Mouse (Mus musculus): ENCODE data around the gene Ikzf2. TPM values are rescaled to one million over a fixed set of nuclear protein-coding genes. Genes with fewer than 3 reads are reported as not detected.

Ikzf2 gene
- polyA plus RNA-seq, 1 experiment from 2014 or later: 4.2 TPM

GRCm38 (mm10) chr1:69506615-69507159 lies 180.4 kb downstream of the Ikzf2 start:
- 94% methylated on average over 7 of the region's 7 CpGs for WGBS
- no peak for ATAC-seq (ENCODE audit: low read depth)

GRCm38 (mm10) chr1:69506011-69506410 lies 181.0 kb downstream of the Ikzf2 start:
- DNase-seq (ENCODE audit: low spot score) (no peak), ATAC-seq (ENCODE audit: low read depth) (no peak)
- 97% methylated on average over 6 of the region's 6 CpGs for WGBS
- no peaks in the 10 kb centered on the region for H3K9me3 ChIP-seq (ENCODE audit: control insufficient read depth, low read length)
- H3K4me1 ChIP-seq (ENCODE audit: control insufficient read depth, insufficient read depth, low read length): no peaks in the 10 kb centered on the region
- no peak overlapping the region for H3K9ac ChIP-seq (ENCODE audit: low read depth, low read length)
- no peak overlapping the region for H3K4me3 ChIP-seq (ENCODE audit: low read depth, low read length)
- no peaks in the 10 kb centered on the region for H3K27me3 ChIP-seq (replicated peaks; ENCODE audit: control insufficient read depth, insufficient read depth, low read length)
- H3K4me2 ChIP-seq (ENCODE audit: low read depth, low read length): no peak overlapping the region
- no peak overlapping the region for H3K27ac ChIP-seq (replicated peaks; ENCODE audit: low read depth, low read length)
- no peaks in the 10 kb centered on the region for H3K36me3 ChIP-seq (ENCODE audit: control insufficient read depth, insufficient read depth, low read length)

More at GRCm38 (mm10) chr1:69506615-69507159, 180.4 kb downstream of the Ikzf2 start:
- Histone ChIP-seq H3K9me3 (ENCODE audit: control insufficient read depth, low read length) (no peaks in the 10 kb centered on the region), H3K36me3 (ENCODE audit: control insufficient read depth, insufficient read depth, low read length) (no peaks in the 10 kb centered on the region), H3K4me1 (ENCODE audit: control insufficient read depth, insufficient read depth, low read length) (no peaks in the 10 kb centered on the region), H3K27me3 (replicated peaks; ENCODE audit: control insufficient read depth, insufficient read depth, low read length) (no peaks in the 10 kb centered on the region), H3K9ac (ENCODE audit: low read depth, low read length) (no peak overlapping the region), H3K4me2 (ENCODE audit: low read depth, low read length) (no peak overlapping the region), H3K27ac (replicated peaks; ENCODE audit: low read depth, low read length) (no peak overlapping the region), H3K4me3 (ENCODE audit: low read depth, low read length) (no peak overlapping the region)
- DNase-seq (ENCODE audit: low spot score): no peak

GRCm38 (mm10) chr1:69500388-69500787 lies 186.7 kb downstream of the Ikzf2 start:
- Histone ChIP-seq H3K4me1 (ENCODE audit: control insufficient read depth, insufficient read depth, low read length) (no peaks in the 10 kb centered on the region), H3K27ac (replicated peaks; ENCODE audit: low read depth, low read length) (no peak overlapping the region), H3K9me3 (ENCODE audit: control insufficient read depth, low read length) (no peaks in the 10 kb centered on the region), H3K4me3 (ENCODE audit: low read depth, low read length) (no peak overlapping the region), H3K9ac (ENCODE audit: low read depth, low read length) (no peak overlapping the region), H3K36me3 (ENCODE audit: control insufficient read depth, insufficient read depth, low read length) (no peaks in the 10 kb centered on the region), H3K4me2 (ENCODE audit: low read depth, low read length) (no peak overlapping the region), H3K27me3 (replicated peaks; ENCODE audit: control insufficient read depth, insufficient read depth, low read length) (no peaks in the 10 kb centered on the region)
- no peak for ATAC-seq (ENCODE audit: low read depth)
- no peak for DNase-seq (ENCODE audit: low spot score)
- WGBS: 76% methylated on average over 3 of the region's 3 CpGs

- Histone ChIP-seq H3K27me3 (replicated peaks; ENCODE audit: control insufficient read depth, insufficient read depth, low read length) (no peaks in the 10 kb centered on the region), H3K27ac (replicated peaks; ENCODE audit: low read depth, low read length) (no peak overlapping the region), H3K9ac (ENCODE audit: low read depth, low read length) (no peak overlapping the region), H3K4me2 (ENCODE audit: low read depth, low read length) (no peak overlapping the region), H3K36me3 (ENCODE audit: control insufficient read depth, insufficient read depth, low read length) (no peaks in the 10 kb centered on the region), H3K4me3 (ENCODE audit: low read depth, low read length) (no peak overlapping the region), H3K9me3 (ENCODE audit: control insufficient read depth, low read length) (no peaks in the 10 kb centered on the region), H3K4me1 (ENCODE audit: control insufficient read depth, insufficient read depth, low read length) (no peaks in the 10 kb centered on the region)
- WGBS: 81% methylated on average over 5 of the region's 5 CpGs
- ATAC-seq (ENCODE audit: low read depth) (no peak), DNase-seq (ENCODE audit: low spot score) (no peak)
These were observed 187.4 kb downstream of the Ikzf2 start for GRCm38 (mm10) chr1:69499652-69500051.

- Histone ChIP-seq H3K4me3 (ENCODE audit: low read depth, low read length) (no peak overlapping the region), H3K9me3 (ENCODE audit: control insufficient read depth, low read length) (no peaks in the 10 kb centered on the region), H3K36me3 (ENCODE audit: control insufficient read depth, insufficient read depth, low read length) (no peaks in the 10 kb centered on the region), H3K27me3 (replicated peaks; ENCODE audit: control insufficient read depth, insufficient read depth, low read length) (no peaks in the 10 kb centered on the region), H3K9ac (ENCODE audit: low read depth, low read length) (no peak overlapping the region), H3K27ac (replicated peaks; ENCODE audit: low read depth, low read length) (no peak overlapping the region), H3K4me2 (ENCODE audit: low read depth, low read length) (no peak overlapping the region), H3K4me1 (ENCODE audit: control insufficient read depth, insufficient read depth, low read length) (no peaks in the 10 kb centered on the region)
- 51% methylated on average over 7 of the region's 7 CpGs for WGBS
- ATAC-seq (ENCODE audit: low read depth): no peak
- no peak for DNase-seq (ENCODE audit: low spot score)
These were observed 188.2 kb downstream of the Ikzf2 start for GRCm38 (mm10) chr1:69498862-69499306.

- H3K9ac ChIP-seq (ENCODE audit: low read depth, low read length): no peak overlapping the region
- no peaks in the 10 kb centered on the region for H3K4me1 ChIP-seq (ENCODE audit: control insufficient read depth, insufficient read depth, low read length)
- no peaks in the 10 kb centered on the region for H3K9me3 ChIP-seq (ENCODE audit: control insufficient read depth, low read length)
- DNase-seq (ENCODE audit: low spot score) (no peak), ATAC-seq (ENCODE audit: low read depth) (no peak)
- H3K27me3 ChIP-seq (replicated peaks; ENCODE audit: control insufficient read depth, insufficient read depth, low read length): no peaks in the 10 kb centered on the region
- 76% methylated on average over 4 of the region's 4 CpGs for WGBS
- H3K27ac ChIP-seq (replicated peaks; ENCODE audit: low read depth, low read length): no peak overlapping the region
- no peak overlapping the region for H3K4me2 ChIP-seq (ENCODE audit: low read depth, low read length)
- H3K4me3 ChIP-seq (ENCODE audit: low read depth, low read length): no peak overlapping the region
- H3K36me3 ChIP-seq (ENCODE audit: control insufficient read depth, insufficient read depth, low read length): no peaks in the 10 kb centered on the region
These were observed 191.0 kb downstream of the Ikzf2 start for GRCm38 (mm10) chr1:69496055-69496454.

GRCm38 (mm10) chr1:69493309-69494047 lies 193.6 kb downstream of the Ikzf2 start:
- no peak for DNase-seq (ENCODE audit: low spot score)

GRCm38 (mm10) chr1:69492013-69492412 lies 195.0 kb downstream of the Ikzf2 start:
- no peak overlapping the region for H3K9ac ChIP-seq (ENCODE audit: low read depth, low read length)
- no peak overlapping the region for H3K4me3 ChIP-seq (ENCODE audit: low read depth, low read length)
- no peak overlapping the region for H3K27ac ChIP-seq (replicated peaks; ENCODE audit: low read depth, low read length)
- 84% methylated on average over 4 of the region's 4 CpGs for WGBS
- peaks cover 3% of the 10 kb centered on the region; the same call in 1 of the 2 replicates for H3K4me1 ChIP-seq (ENCODE audit: control insufficient read depth, insufficient read depth, low read length)
- H3K4me2 ChIP-seq (ENCODE audit: low read depth, low read length): no peak overlapping the region
- no peaks in the 10 kb centered on the region for H3K36me3 ChIP-seq (ENCODE audit: control insufficient read depth, insufficient read depth, low read length)
- no peaks in the 10 kb centered on the region for H3K27me3 ChIP-seq (replicated peaks; ENCODE audit: control insufficient read depth, insufficient read depth, low read length)
- no peaks in the 10 kb centered on the region for H3K9me3 ChIP-seq (ENCODE audit: control insufficient read depth, low read length)
- ATAC-seq (ENCODE audit: low read depth) (no peak), DNase-seq (ENCODE audit: low spot score) (no peak)

More at GRCm38 (mm10) chr1:69493309-69494047, 193.6 kb downstream of the Ikzf2 start:
- no peak for ATAC-seq (ENCODE audit: low read depth)
- Histone ChIP-seq H3K27me3 (replicated peaks; ENCODE audit: control insufficient read depth, insufficient read depth, low read length) (no peaks in the 10 kb centered on the region), H3K4me3 (ENCODE audit: low read depth, low read length) (no peak overlapping the region), H3K36me3 (ENCODE audit: control insufficient read depth, insufficient read depth, low read length) (no peaks in the 10 kb centered on the region), H3K9ac (ENCODE audit: low read depth, low read length) (no peak overlapping the region), H3K4me1 (ENCODE audit: control insufficient read depth, insufficient read depth, low read length) (peaks cover 3% of the 10 kb centered on the region; the same call in 1 of the 2 replicates), H3K27ac (replicated peaks; ENCODE audit: low read depth, low read length) (no peak overlapping the region), H3K4me2 (ENCODE audit: low read depth, low read length) (no peak overlapping the region), H3K9me3 (ENCODE audit: control insufficient read depth, low read length) (no peaks in the 10 kb centered on the region)
- WGBS: 79% methylated on average over 11 of the region's 11 CpGs

Data from embryonic facial prominence, embryonic 14.5 days (tissue).